Mouse (Mus musculus): ENCODE measurements around the gene Fgd2. TPM values are rescaled to one million over a fixed set of nuclear protein-coding genes. Genes with fewer than 3 reads are reported as not detected.
A peak's percentile ranks its signal among the peaks of the same experiment; 100 is the strongest.

The Fgd2 gene
- polyA plus RNA-seq, 1 experiment from 2014 or later: 15.4 TPM

GRCm38 (mm10) chr17:29396056-29396799 lies 35.5 kb downstream of the Fgd2 start:
- H3K9ac ChIP-seq (ENCODE audit: low read length): no peak overlapping the region
- no peaks in the 10 kb centered on the region for H3K9me3 ChIP-seq (ENCODE audit: control insufficient read depth, low read length)
- no peak for ATAC-seq (replicated peaks; ENCODE audit: low FRiP score, low TSS enrichment, low read depth)
- H3K27ac ChIP-seq (ENCODE audit: low read depth): no peak overlapping the region
- no peak for DNase-seq (ENCODE audit: low spot score)
- H3K27me3 ChIP-seq (replicated peaks; ENCODE audit: control insufficient read depth, insufficient read depth, low read length): no peaks in the 10 kb centered on the region
- H3K4me1 ChIP-seq (replicated peaks; ENCODE audit: control insufficient read depth, insufficient read depth, low read length): peaks cover 29% of the 10 kb centered on the region
- no peak overlapping the region for H3K4me2 ChIP-seq (ENCODE audit: low read length)
- H3K4me3 ChIP-seq (ENCODE audit: low read depth, low read length): no peak overlapping the region
- WGBS: 61% methylated on average over 6 of the region's 6 CpGs
- no peaks in the 10 kb centered on the region for H3K36me3 ChIP-seq (ENCODE audit: control insufficient read depth, insufficient read depth, low read length)

- ATAC-seq (replicated peaks; ENCODE audit: low FRiP score, low TSS enrichment, low read depth) (peak; percentile 59), DNase-seq (ENCODE audit: low spot score) (peak; percentile 91)
- no peak overlapping the region for H3K9ac ChIP-seq (ENCODE audit: low read length)
- no peaks in the 10 kb centered on the region for H3K9me3 ChIP-seq (ENCODE audit: control insufficient read depth, low read length)
- 24% methylated on average over 6 of the region's 6 CpGs for WGBS
- H3K4me1 ChIP-seq (replicated peaks; ENCODE audit: control insufficient read depth, insufficient read depth, low read length): peaks cover 29% of the 10 kb centered on the region
- no peak overlapping the region for H3K4me3 ChIP-seq (ENCODE audit: low read depth, low read length)
- H3K27ac ChIP-seq (ENCODE audit: low read depth): 0 out of 2 replicates have a peak overlapping the region, but pooled peaks have one; percentile 83
- no peaks in the 10 kb centered on the region for H3K36me3 ChIP-seq (ENCODE audit: control insufficient read depth, insufficient read depth, low read length)
- H3K4me2 ChIP-seq (ENCODE audit: low read length): peak overlapping the region; percentile 62; the same call in 1 of the 2 replicates
- no peaks in the 10 kb centered on the region for H3K27me3 ChIP-seq (replicated peaks; ENCODE audit: control insufficient read depth, insufficient read depth, low read length)
Observed at GRCm38 (mm10) chr17:29396821-29397242, 36.1 kb downstream of the Fgd2 start.

GRCm38 (mm10) chr17:29397480-29398433 lies 37.0 kb downstream of the Fgd2 start:
- peak; percentile 74 for ATAC-seq (replicated peaks; ENCODE audit: low FRiP score, low TSS enrichment, low read depth)
- Histone ChIP-seq H3K4me2 (ENCODE audit: low read length) (peak overlapping the region; percentile 62), H3K9ac (ENCODE audit: low read length) (peak overlapping the region; percentile 39), H3K4me1 (replicated peaks; ENCODE audit: control insufficient read depth, insufficient read depth, low read length) (peaks cover 29% of the 10 kb centered on the region), H3K9me3 (ENCODE audit: control insufficient read depth, low read length) (no peaks in the 10 kb centered on the region), H3K27ac (ENCODE audit: low read depth) (peak overlapping the region; percentile 83), H3K4me3 (ENCODE audit: low read depth, low read length) (peak overlapping the region; percentile 25), H3K27me3 (replicated peaks; ENCODE audit: control insufficient read depth, insufficient read depth, low read length) (no peaks in the 10 kb centered on the region), H3K36me3 (ENCODE audit: control insufficient read depth, insufficient read depth, low read length) (no peaks in the 10 kb centered on the region)
- WGBS: 2% methylated on average over 26 of the region's 27 CpGs
- DNase-seq (ENCODE audit: low spot score): peak; percentile 87

- Histone ChIP-seq H3K27ac (ENCODE audit: low read depth) (peak overlapping the region; percentile 83), H3K9me3 (ENCODE audit: control insufficient read depth, low read length) (no peaks in the 10 kb centered on the region), H3K4me3 (ENCODE audit: low read depth, low read length) (peak overlapping the region; percentile 25), H3K36me3 (ENCODE audit: control insufficient read depth, insufficient read depth, low read length) (no peaks in the 10 kb centered on the region), H3K9ac (ENCODE audit: low read length) (peak overlapping the region; percentile 39), H3K4me1 (replicated peaks; ENCODE audit: control insufficient read depth, insufficient read depth, low read length) (peaks cover 29% of the 10 kb centered on the region), H3K27me3 (replicated peaks; ENCODE audit: control insufficient read depth, insufficient read depth, low read length) (no peaks in the 10 kb centered on the region), H3K4me2 (ENCODE audit: low read length) (peak overlapping the region; percentile 62)
- ATAC-seq (replicated peaks; ENCODE audit: low FRiP score, low TSS enrichment, low read depth) (no peak), DNase-seq (ENCODE audit: low spot score) (peak; percentile 63)
- 22% methylated on average over 17 of the region's 17 CpGs for WGBS
Observed at GRCm38 (mm10) chr17:29398434-29399026, 37.8 kb downstream of the Fgd2 start.

GRCm38 (mm10) chr17:29399241-29399910 lies 38.7 kb downstream of the Fgd2 start:
- no peak for DNase-seq (ENCODE audit: low spot score)

GRCm38 (mm10) chr17:29400044-29400443 lies 39.3 kb downstream of the Fgd2 start:
- Histone ChIP-seq H3K27ac (ENCODE audit: low read depth) (no peak overlapping the region), H3K4me3 (ENCODE audit: low read depth, low read length) (no peak overlapping the region), H3K4me2 (ENCODE audit: low read length) (no peak overlapping the region), H3K36me3 (ENCODE audit: control insufficient read depth, insufficient read depth, low read length) (no peaks in the 10 kb centered on the region), H3K9ac (ENCODE audit: low read length) (no peak overlapping the region), H3K4me1 (replicated peaks; ENCODE audit: control insufficient read depth, insufficient read depth, low read length) (peaks cover 25% of the 10 kb centered on the region), H3K27me3 (replicated peaks; ENCODE audit: control insufficient read depth, insufficient read depth, low read length) (no peaks in the 10 kb centered on the region), H3K9me3 (ENCODE audit: control insufficient read depth, low read length) (no peaks in the 10 kb centered on the region)
- WGBS: 45% methylated on average over 5 of the region's 5 CpGs
- ATAC-seq (replicated peaks; ENCODE audit: low FRiP score, low TSS enrichment, low read depth): no peak
- DNase-seq (ENCODE audit: low spot score): no peak

More at GRCm38 (mm10) chr17:29399241-29399910, 38.7 kb downstream of the Fgd2 start:
- Histone ChIP-seq H3K4me2 (ENCODE audit: low read length) (no peak overlapping the region), H3K4me3 (ENCODE audit: low read depth, low read length) (no peak overlapping the region), H3K9ac (ENCODE audit: low read length) (no peak overlapping the region), H3K36me3 (ENCODE audit: control insufficient read depth, insufficient read depth, low read length) (no peaks in the 10 kb centered on the region), H3K4me1 (replicated peaks; ENCODE audit: control insufficient read depth, insufficient read depth, low read length) (peaks cover 28% of the 10 kb centered on the region), H3K9me3 (ENCODE audit: control insufficient read depth, low read length) (no peaks in the 10 kb centered on the region), H3K27me3 (replicated peaks; ENCODE audit: control insufficient read depth, insufficient read depth, low read length) (no peaks in the 10 kb centered on the region), H3K27ac (ENCODE audit: low read depth) (no peak overlapping the region)
- 41% methylated on average over 14 of the region's 14 CpGs for WGBS
- ATAC-seq (replicated peaks; ENCODE audit: low FRiP score, low TSS enrichment, low read depth): no peak

- no peaks in the 10 kb centered on the region for H3K9me3 ChIP-seq (ENCODE audit: control insufficient read depth, low read length)
- WGBS: 67% methylated on average over 15 of the region's 15 CpGs
- no peaks in the 10 kb centered on the region for H3K27me3 ChIP-seq (replicated peaks; ENCODE audit: control insufficient read depth, insufficient read depth, low read length)
- ATAC-seq (replicated peaks; ENCODE audit: low FRiP score, low TSS enrichment, low read depth): no peak
- peaks cover 23% of the 10 kb centered on the region for H3K4me1 ChIP-seq (replicated peaks; ENCODE audit: control insufficient read depth, insufficient read depth, low read length)
- no peak for DNase-seq (ENCODE audit: low spot score)
- H3K4me3 ChIP-seq (ENCODE audit: low read depth, low read length): no peak overlapping the region
- H3K36me3 ChIP-seq (ENCODE audit: control insufficient read depth, insufficient read depth, low read length): no peaks in the 10 kb centered on the region
- H3K4me2 ChIP-seq (ENCODE audit: low read length): no peak overlapping the region
- no peak overlapping the region for H3K9ac ChIP-seq (ENCODE audit: low read length)
- no peak overlapping the region for H3K27ac ChIP-seq (ENCODE audit: low read depth)
Observed at GRCm38 (mm10) chr17:29401741-29402268, 41.1 kb downstream of the Fgd2 start.

GRCm38 (mm10) chr17:29403179-29403578 lies 42.5 kb downstream of the Fgd2 start:
- ATAC-seq (replicated peaks; ENCODE audit: low FRiP score, low TSS enrichment, low read depth) (no peak), DNase-seq (ENCODE audit: low spot score) (no peak)
- Histone ChIP-seq H3K4me2 (ENCODE audit: low read length) (no peak overlapping the region), H3K27ac (ENCODE audit: low read depth) (no peak overlapping the region), H3K9ac (ENCODE audit: low read length) (no peak overlapping the region), H3K4me3 (ENCODE audit: low read depth, low read length) (no peak overlapping the region), H3K9me3 (ENCODE audit: control insufficient read depth, low read length) (no peaks in the 10 kb centered on the region), H3K36me3 (ENCODE audit: control insufficient read depth, insufficient read depth, low read length) (no peaks in the 10 kb centered on the region), H3K27me3 (replicated peaks; ENCODE audit: control insufficient read depth, insufficient read depth, low read length) (no peaks in the 10 kb centered on the region), H3K4me1 (replicated peaks; ENCODE audit: control insufficient read depth, insufficient read depth, low read length) (peaks cover 11% of the 10 kb centered on the region)
- WGBS: 59% methylated on average over 1 of the region's 1 CpGs

Measured in intestine, embryonic 14.5 days (tissue).